Mouse (Mus musculus) hindbrain, embryonic 11.5 days (tissue): ENCODE data around the gene Klri1. TPM values are rescaled to one million over a fixed set of nuclear protein-coding genes. Genes with fewer than 3 reads are reported as not detected.

Source experiments
- ATAC-seq: fragments of 200-750 bp; cut with Nextera tagmentation; 2 replicates; pipeline ENCODE4 v1.8.0; 2017; ENCODE audit warnings: mild to moderate bottlenecking, moderate TSS enrichment, moderate library complexity; ENCODE audit not compliant: low FRiP score
- DNase-seq: peaks from one replicate; pipeline ENCODE4 v3.0.0-alpha.2; 2015; ENCODE audit warnings: low spot score
- H3K27ac ChIP-seq: fragments of 300-500 bp; sonication (generic); 2 replicates; pipeline ENCODE4 v1.5.1; 2014; ENCODE audit warnings: mild to moderate bottlenecking, low read depth, low read length
- H3K27me3 ChIP-seq: fragments of 300-500 bp; sonication (generic); 2 replicates; pipeline ENCODE4 v1.6.1; 2014; ENCODE audit warnings: mild to moderate bottlenecking, low read length, moderate library complexity, mixed read lengths; ENCODE audit not compliant: control insufficient read depth, insufficient read depth
- H3K36me3 ChIP-seq: fragments of 300-500 bp; sonication (generic); 2 replicates; pipeline ENCODE4 v1.6.1; 2014; ENCODE audit warnings: mild to moderate bottlenecking, low read length, moderate library complexity, mixed read lengths; ENCODE audit not compliant: control insufficient read depth, insufficient read depth
- H3K4me1 ChIP-seq: fragments of 300-500 bp; sonication (generic); replicated peaks from 2 replicates; pipeline ENCODE4 v1.6.1; 2014; ENCODE audit warnings: low read length, mixed read lengths; ENCODE audit not compliant: control insufficient read depth, insufficient read depth
- H3K4me2 ChIP-seq: fragments of 300-500 bp; sonication (generic); replicated peaks from 2 replicates; pipeline ENCODE4 v1.6.1; 2014; ENCODE audit warnings: mild to moderate bottlenecking, low read depth, low read length
- H3K4me3 ChIP-seq: fragments of 300-500 bp; sonication (generic); 2 replicates; pipeline ENCODE4 v1.5.1; 2014; ENCODE audit warnings: low read depth, low read length
- H3K9ac ChIP-seq: fragments of 300-500 bp; sonication (generic); 2 replicates; pipeline ENCODE4 v1.6.1; 2014; ENCODE audit warnings: low read depth, low read length
- H3K9me3 ChIP-seq: fragments of 300-500 bp; sonication (generic); 2 replicates; pipeline ENCODE4 v1.6.1; 2016; ENCODE audit warnings: low read length; ENCODE audit not compliant: control insufficient read depth
- WGBS: fragments of 180-500 bp; shearing (Covaris S2); extraction: QIAGEN DNeasy Blood & Tissue Kit; methylation state at CpG from one replicate; pipeline ENCODE4 v1.1.7; 2014; 5-methylcytosine and 5-hydroxymethylcytosine counted together
- polyA plus RNA-seq: library from polyadenylated mRNA; unstranded; fragments of >200 nt; fragmentation: Nextera tagmentation; extraction: Ambion mirVana; gene quantifications from 2 replicates; pipeline ENCODE4 v1.2.1, GENCODE M21; 2014

Klri1 gene
- polyA plus RNA-seq = not detected in 2 replicates

- no peaks in the 10 kb centered on the region for H3K4me1 ChIP-seq
- no peak within 1 kb of the TSS for H3K27ac ChIP-seq
- no peak within 1 kb of the TSS for H3K4me3 ChIP-seq
- WGBS = 92% methylated on average over 4 of the region's 4 CpGs
- H3K9me3 ChIP-seq = no peaks in the 10 kb centered on the region
- DNase-seq = no peak
- H3K27me3 ChIP-seq = no peaks in the 10 kb centered on the region
- H3K9ac ChIP-seq = no peak within 1 kb of the TSS
- no peak within 1 kb of the TSS for H3K4me2 ChIP-seq
- no peaks in the 10 kb centered on the region for H3K36me3 ChIP-seq
- no peak for ATAC-seq
Measured at GRCm38 (mm10) chr6:129717032-129717431, at the start of gene Klri1. Klri1 (minus strand) TSS chr6:129717132.

- no peaks in the 10 kb centered on the region for H3K27me3 ChIP-seq
- ATAC-seq (no peak), DNase-seq (no peak)
- no peak overlapping the region for H3K27ac ChIP-seq
- no peak overlapping the region for H3K9ac ChIP-seq
- no peak overlapping the region for H3K4me2 ChIP-seq
- no peaks in the 10 kb centered on the region for H3K4me1 ChIP-seq
- H3K9me3 ChIP-seq = no peaks in the 10 kb centered on the region
- 82% methylated on average over 3 of the region's 3 CpGs for WGBS
- H3K4me3 ChIP-seq = no peak overlapping the region
- H3K36me3 ChIP-seq = no peaks in the 10 kb centered on the region
Measured at GRCm38 (mm10) chr6:129747654-129748032, 30.7 kb upstream of the Klri1 start.

GRCm38 (mm10) chr6:129747016-129747653 lies 30.2 kb upstream of the Klri1 start:
- no peaks in the 10 kb centered on the region for H3K4me1 ChIP-seq
- WGBS = 86% methylated on average over 4 of the region's 4 CpGs
- H3K9ac ChIP-seq = no peak overlapping the region
- H3K4me3 ChIP-seq = no peak overlapping the region
- no peaks in the 10 kb centered on the region for H3K27me3 ChIP-seq
- no peak overlapping the region for H3K27ac ChIP-seq
- DNase-seq (no peak), ATAC-seq (no peak)
- no peak overlapping the region for H3K4me2 ChIP-seq
- H3K36me3 ChIP-seq = no peaks in the 10 kb centered on the region
- H3K9me3 ChIP-seq = no peaks in the 10 kb centered on the region

- DNase-seq = no peak
- Histone ChIP-seq H3K9me3 (no peaks in the 10 kb centered on the region; the same call in 1 of the 2 replicates), H3K27me3 (no peaks in the 10 kb centered on the region), H3K36me3 (no peaks in the 10 kb centered on the region), H3K4me1 (no peaks in the 10 kb centered on the region), H3K9ac (no peak overlapping the region), H3K4me3 (no peak overlapping the region), H3K27ac (no peak overlapping the region), H3K4me2 (no peak overlapping the region)
- no peak for ATAC-seq
- 68% methylated on average over 3 of the region's 3 CpGs for WGBS
Measured at GRCm38 (mm10) chr6:129746151-129746550, 29.2 kb upstream of the Klri1 start.

GRCm38 (mm10) chr6:129740069-129740721 lies 23.3 kb upstream of the Klri1 start, which contains the start of gene Klri2:
Klri2 (minus strand) TSS chr6:129740484.
- Histone ChIP-seq H3K9me3 (no peaks in the 10 kb centered on the region; the same call in 1 of the 2 replicates), H3K4me3 (no peak within 1 kb of the TSS), H3K9ac (no peak within 1 kb of the TSS), H3K27me3 (no peaks in the 10 kb centered on the region), H3K4me1 (no peaks in the 10 kb centered on the region), H3K4me2 (no peak within 1 kb of the TSS), H3K36me3 (no peaks in the 10 kb centered on the region), H3K27ac (no peak within 1 kb of the TSS)
- ATAC-seq = no peak
- no peak for DNase-seq
- WGBS = 75% methylated on average over 2 of the region's 2 CpGs

GRCm38 (mm10) chr6:129736414-129736813 lies 19.5 kb upstream of the Klri1 start:
- Histone ChIP-seq H3K4me2 (no peak overlapping the region), H3K27me3 (no peaks in the 10 kb centered on the region), H3K4me3 (no peak overlapping the region), H3K27ac (no peak overlapping the region), H3K9me3 (no peaks in the 10 kb centered on the region; the same call in 1 of the 2 replicates), H3K4me1 (no peaks in the 10 kb centered on the region), H3K9ac (no peak overlapping the region), H3K36me3 (no peaks in the 10 kb centered on the region)
- ATAC-seq (no peak), DNase-seq (no peak)

- no peak for DNase-seq
- no peaks in the 10 kb centered on the region for H3K4me1 ChIP-seq
- no peak for ATAC-seq
- no peak overlapping the region for H3K9ac ChIP-seq
- 90% methylated on average over 1 of the region's 1 CpGs for WGBS
- H3K4me2 ChIP-seq = no peak overlapping the region
- no peaks in the 10 kb centered on the region for H3K27me3 ChIP-seq
- H3K36me3 ChIP-seq = no peaks in the 10 kb centered on the region
- no peak overlapping the region for H3K27ac ChIP-seq
- no peaks in the 10 kb centered on the region for H3K9me3 ChIP-seq
- H3K4me3 ChIP-seq = no peak overlapping the region
Measured at GRCm38 (mm10) chr6:129727237-129727636, 10.3 kb upstream of the Klri1 start.

GRCm38 (mm10) chr6:129721390-129721789 lies 4.5 kb upstream of the Klri1 start:
- DNase-seq (no peak), ATAC-seq (0 out of 2 replicates have a peak, but pooled peaks have one; percentile 11)
- no peaks in the 10 kb centered on the region for H3K27me3 ChIP-seq
- 56% methylated on average over 1 of the region's 1 CpGs for WGBS
- no peak overlapping the region for H3K9ac ChIP-seq
- no peaks in the 10 kb centered on the region for H3K36me3 ChIP-seq
- no peaks in the 10 kb centered on the region for H3K4me1 ChIP-seq
- no peaks in the 10 kb centered on the region for H3K9me3 ChIP-seq
- H3K4me3 ChIP-seq = no peak overlapping the region
- H3K4me2 ChIP-seq = no peak overlapping the region
- no peak overlapping the region for H3K27ac ChIP-seq

GRCm38 (mm10) chr6:129720487-129720886 lies 3.6 kb upstream of the Klri1 start:
- Histone ChIP-seq H3K9ac (no peak overlapping the region), H3K9me3 (no peaks in the 10 kb centered on the region)
- 25% methylated on average over 3 of the region's 3 CpGs for WGBS

More at GRCm38 (mm10) chr6:129720487-129720886, 3.6 kb upstream of the Klri1 start:
- H3K27ac ChIP-seq = no peak overlapping the region
- no peak overlapping the region for H3K4me2 ChIP-seq
- no peak for DNase-seq
- H3K27me3 ChIP-seq = no peaks in the 10 kb centered on the region
- H3K4me1 ChIP-seq = no peaks in the 10 kb centered on the region
- ATAC-seq = peak; percentile 45; the same call in 1 of the 2 replicates
- H3K36me3 ChIP-seq = no peaks in the 10 kb centered on the region
- H3K4me3 ChIP-seq = no peak overlapping the region
